Mouse (Mus musculus): ENCODE measurements around the gene Gm12216. TPM values are rescaled to one million over a fixed set of nuclear protein-coding genes. Genes with fewer than 3 reads are reported as not detected.
"Not testable (repeated sequence)": the region's sequence is repeated elsewhere in the genome, so short reads cannot be mapped to it uniquely, and the experiment has no call there.

Gene Gm12216
- total RNA-seq (2021): 1 to 10 TPM; 1.9 to 2.0 TPM

- intact Hi-C loops (cut with DNase I): not testable (repeated sequence)
- peak; percentile 50 to 66 for DNase-seq
Measured at GRCm38 (mm10) chr11:53858761-53859580, at the start of gene Gm12216. TSS of gene Gm12216 (minus strand) at chr11:53859256.

- no peak for DNase-seq
- intact Hi-C loops (cut with DNase I): no loop called here
Measured at GRCm38 (mm10) chr11:53908686-53909085, 49.6 kb upstream of the Gm12216 start.

- no peak for DNase-seq
- intact Hi-C loops (cut with DNase I): no loop called here
Measured at GRCm38 (mm10) chr11:53904534-53904925, 45.5 kb upstream of the Gm12216 start.

- peak; percentile 25 to 39 for DNase-seq
- intact Hi-C loops (cut with DNase I): no loop called here
Measured at GRCm38 (mm10) chr11:53903781-53904533, 44.9 kb upstream of the Gm12216 start.

GRCm38 (mm10) chr11:53902741-53903140, 43.7 kb upstream of the Gm12216 start:
- intact Hi-C loops (cut with DNase I): no loop called here
- DNase-seq: no peak

GRCm38 (mm10) chr11:53900991-53901390, 41.9 kb upstream of the Gm12216 start:
- DNase-seq: no peak
- intact Hi-C loops (cut with DNase I): no loop called here

- intact Hi-C loops (cut with DNase I): no loop called here
- DNase-seq: no peak
Measured at GRCm38 (mm10) chr11:53899981-53900380, 40.9 kb upstream of the Gm12216 start.

- intact Hi-C loops (cut with DNase I): no loop called here
- no peak for DNase-seq
Measured at GRCm38 (mm10) chr11:53899004-53899403, 39.9 kb upstream of the Gm12216 start.

- intact Hi-C loops (cut with DNase I): no loop called here
- no peak for DNase-seq
Measured at GRCm38 (mm10) chr11:53896935-53897334, 37.9 kb upstream of the Gm12216 start.

- DNase-seq: no peak
- intact Hi-C loops (cut with DNase I): no loop called here
Measured at GRCm38 (mm10) chr11:53893451-53893850, 34.4 kb upstream of the Gm12216 start.

GRCm38 (mm10) chr11:53892716-53893416, 33.8 kb upstream of the Gm12216 start:
- DNase-seq: peak in 1 of 2 experiments; percentile 39
- intact Hi-C loops (cut with DNase I): no loop called here

- intact Hi-C loops (cut with DNase I): no loop called here
- DNase-seq: peak; percentile 99
Measured at GRCm38 (mm10) chr11:53891505-53892451, 32.7 kb upstream of the Gm12216 start, which contains the start of gene Slc22a5. TSS of gene Slc22a5 (minus strand) at chr11:53891660.

- DNase-seq: no peak
- intact Hi-C loops (cut with DNase I): loop anchor here (1.0 kb wide), 1 partner anchor 87 kb away; no protein-coding TSS in a partner anchor
Measured at GRCm38 (mm10) chr11:53890906-53891504, 31.9 kb upstream of the Gm12216 start.

GRCm38 (mm10) chr11:53890225-53890624, 31.2 kb upstream of the Gm12216 start:
- intact Hi-C loops (cut with DNase I): loop anchor here (1.0 kb wide), 1 partner anchor 88 kb away; no protein-coding TSS in a partner anchor

GRCm38 (mm10) chr11:53889091-53889645, 30.1 kb upstream of the Gm12216 start:
- DNase-seq: peak in 1 of 2 experiments; percentile 38
- intact Hi-C loops (cut with DNase I): no loop called here

More at GRCm38 (mm10) chr11:53890225-53890624, 31.2 kb upstream of the Gm12216 start:
- no peak for DNase-seq

- intact Hi-C loops (cut with DNase I): no loop called here
- no peak for DNase-seq
Measured at GRCm38 (mm10) chr11:53888242-53888641, 29.2 kb upstream of the Gm12216 start.

GRCm38 (mm10) chr11:53883287-53883686, 24.2 kb upstream of the Gm12216 start:
- intact Hi-C loops (cut with DNase I): no loop called here
- no peak for DNase-seq

GRCm38 (mm10) chr11:53878096-53878495, 19.0 kb upstream of the Gm12216 start:
- DNase-seq; intact Hi-C loops (cut with DNase I): not testable (repeated sequence)

- no peak for DNase-seq
- intact Hi-C loops (cut with DNase I): no loop called here
Measured at GRCm38 (mm10) chr11:53876488-53876887, 17.4 kb upstream of the Gm12216 start.
